Mouse (Mus musculus) limb, embryonic 11.5 days (tissue): ENCODE measurements around the gene Gstz1. TPM values are rescaled to one million over a fixed set of nuclear protein-coding genes. Genes with fewer than 3 reads are reported as not detected.
A peak's percentile ranks its signal among the peaks of the same experiment; 100 is the strongest.

Source experiments
- ATAC-seq: fragments of 200-750 bp; cut with Nextera tagmentation; 2 replicates; pipeline ENCODE4 v1.8.0; 2017; ENCODE audit warnings: low read depth; ENCODE audit not compliant: insufficient number of reproducible peaks, low FRiP score, low TSS enrichment
- DNase-seq: peaks from one replicate; pipeline ENCODE4 v3.0.0-alpha.2; 2015; ENCODE audit warnings: low spot score
- H3K27ac ChIP-seq: fragments of 300-500 bp; sonication (generic); replicated peaks from 2 replicates; pipeline ENCODE4 v1.5.1; 2014; ENCODE audit warnings: low read depth, mild to moderate bottlenecking, low read length
- H3K27me3 ChIP-seq: fragments of 300-500 bp; sonication (generic); 2 replicates; pipeline ENCODE4 v1.6.1; 2014; ENCODE audit warnings: mild to moderate bottlenecking, low read length, mixed read lengths; ENCODE audit not compliant: control insufficient read depth, insufficient read depth
- H3K36me3 ChIP-seq: fragments of 300-500 bp; sonication (generic); 2 replicates; pipeline ENCODE4 v1.6.1; 2014; ENCODE audit warnings: mild to moderate bottlenecking, low read length, moderate library complexity, mixed read lengths; ENCODE audit not compliant: control insufficient read depth, insufficient read depth
- H3K4me1 ChIP-seq: fragments of 300-500 bp; sonication (generic); 2 replicates; pipeline ENCODE4 v1.6.1; 2014; ENCODE audit warnings: low read length, mixed read lengths; ENCODE audit not compliant: control insufficient read depth, insufficient read depth
- H3K4me2 ChIP-seq: fragments of 300-500 bp; sonication (generic); 2 replicates; pipeline ENCODE4 v1.6.1; 2014; ENCODE audit warnings: low read depth, mild to moderate bottlenecking, moderate library complexity; ENCODE audit not compliant: severe bottlenecking
- H3K4me3 ChIP-seq: fragments of 300-500 bp; sonication (generic); 2 replicates; pipeline ENCODE4 v1.5.1; 2014; ENCODE audit warnings: low read depth, low read length
- H3K9ac ChIP-seq: fragments of 300-500 bp; sonication (generic); 2 replicates; pipeline ENCODE4 v1.6.1; 2014; ENCODE audit warnings: mild to moderate bottlenecking, low read length
- H3K9me3 ChIP-seq: fragments of 300-500 bp; sonication (generic); 2 replicates; pipeline ENCODE4 v1.6.1; 2016; ENCODE audit warnings: low read length; ENCODE audit not compliant: control insufficient read depth
- WGBS: fragments of 180-500 bp; shearing (Covaris S2); extraction: QIAGEN DNeasy Blood & Tissue Kit; methylation state at CpG from one replicate; pipeline ENCODE4 v1.1.7; 2014; 5-methylcytosine and 5-hydroxymethylcytosine counted together
- polyA plus RNA-seq: library from polyadenylated mRNA; unstranded; fragments of >200 nt; fragmentation: Nextera tagmentation; extraction: Ambion mirVana; gene quantifications from 2 replicates; pipeline ENCODE4 v1.2.1, GENCODE M21; 2014

Gene Gstz1
- 36.6 and 38.0 TPM in 2 replicates for polyA plus RNA-seq

GRCm38 (mm10) chr12:87146966-87147365 lies at the start of gene Gstz1:
Gene Gstz1 (plus strand): TSS chr12:87147165.
- Histone ChIP-seq H3K27ac (peak within 1 kb of the TSS; percentile 93), H3K36me3 (peaks cover 4% of the 10 kb centered on the region; the same call in 1 of the 2 replicates), H3K9me3 (no peaks in the 10 kb centered on the region; the same call in 1 of the 2 replicates), H3K4me1 (peaks cover 10% of the 10 kb centered on the region; the same call in 1 of the 2 replicates), H3K27me3 (no peaks in the 10 kb centered on the region), H3K9ac (peak within 1 kb of the TSS; percentile 75), H3K4me2 (peak within 1 kb of the TSS; percentile 51), H3K4me3 (peak within 1 kb of the TSS; percentile 89)
- ATAC-seq (peak; percentile 86), DNase-seq (peak; percentile 92)
- under 1% methylated on average over 27 of the region's 27 CpGs for WGBS

DNA sequence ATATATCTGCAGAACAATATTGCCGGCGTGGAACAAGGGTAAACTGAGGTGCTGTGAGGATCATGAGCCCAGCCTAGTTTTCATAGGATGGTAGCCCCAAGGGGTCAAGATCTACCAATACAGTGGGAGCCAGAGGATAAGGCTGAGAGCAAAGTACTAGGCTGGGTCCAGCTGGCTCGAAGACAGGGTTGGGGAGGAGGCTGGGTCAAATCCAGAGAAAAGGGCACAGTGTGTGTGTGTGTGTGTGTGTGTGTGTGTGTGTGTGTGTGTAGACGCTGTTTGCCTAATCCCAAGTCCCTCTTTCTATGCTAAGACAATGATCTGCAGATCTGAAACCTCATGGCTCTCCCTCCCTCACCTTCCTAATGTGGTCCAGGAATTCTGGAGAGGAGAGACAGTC lies 46.6 kb upstream of the Gstz1 start:
- no peak for DNase-seq

GRCm38 (mm10) chr12:87102165-87102631 lies 44.8 kb upstream of the Gstz1 start, which contains the start of gene Ngb:
Gene Ngb (minus strand): TSS chr12:87102539.
- H3K4me3 ChIP-seq: peak within 1 kb of the TSS; percentile 15
- no peaks in the 10 kb centered on the region for H3K36me3 ChIP-seq
- no peak within 1 kb of the TSS for H3K9ac ChIP-seq
- ATAC-seq (no peak), DNase-seq (peak; percentile 23)
- H3K4me1 ChIP-seq: peaks cover 11% of the 10 kb centered on the region; the same call in 1 of the 2 replicates
- peaks cover 21% of the 10 kb centered on the region for H3K27me3 ChIP-seq
- 4% methylated on average over 32 of the region's 32 CpGs for whole genome bisulfite sequencing
- H3K27ac ChIP-seq: no peak within 1 kb of the TSS
- no peaks in the 10 kb centered on the region for H3K9me3 ChIP-seq
- H3K4me2 ChIP-seq: peak within 1 kb of the TSS; percentile 43

More for the DNA sequence above, 46.6 kb upstream of the Gstz1 start:
- Histone ChIP-seq H3K36me3 (no peaks in the 10 kb centered on the region), H3K9me3 (no peaks in the 10 kb centered on the region), H3K27me3 (peaks cover 21% of the 10 kb centered on the region), H3K4me1 (peaks cover 10% of the 10 kb centered on the region; the same call in 1 of the 2 replicates), H3K4me3 (no peak overlapping the region), H3K27ac (no peak overlapping the region), H3K4me2 (no peak overlapping the region), H3K9ac (no peak overlapping the region)
- ATAC-seq: no peak
- 83% methylated on average over 4 of the region's 4 CpGs for WGBS

GRCm38 (mm10) chr12:87103471-87103870 lies 43.5 kb upstream of the Gstz1 start:
- H3K9me3 ChIP-seq: no peaks in the 10 kb centered on the region
- H3K4me1 ChIP-seq: peaks cover 14% of the 10 kb centered on the region; the same call in 1 of the 2 replicates
- peaks cover 21% of the 10 kb centered on the region for H3K27me3 ChIP-seq
- DNase-seq: no peak
- no peak overlapping the region for H3K9ac ChIP-seq
- H3K4me2 ChIP-seq: no peak overlapping the region
- no peak overlapping the region for H3K27ac ChIP-seq
- ATAC-seq: no peak
- no peak overlapping the region for H3K4me3 ChIP-seq
- H3K36me3 ChIP-seq: no peaks in the 10 kb centered on the region
- 90% methylated on average over 4 of the region's 4 CpGs for WGBS

DNA sequence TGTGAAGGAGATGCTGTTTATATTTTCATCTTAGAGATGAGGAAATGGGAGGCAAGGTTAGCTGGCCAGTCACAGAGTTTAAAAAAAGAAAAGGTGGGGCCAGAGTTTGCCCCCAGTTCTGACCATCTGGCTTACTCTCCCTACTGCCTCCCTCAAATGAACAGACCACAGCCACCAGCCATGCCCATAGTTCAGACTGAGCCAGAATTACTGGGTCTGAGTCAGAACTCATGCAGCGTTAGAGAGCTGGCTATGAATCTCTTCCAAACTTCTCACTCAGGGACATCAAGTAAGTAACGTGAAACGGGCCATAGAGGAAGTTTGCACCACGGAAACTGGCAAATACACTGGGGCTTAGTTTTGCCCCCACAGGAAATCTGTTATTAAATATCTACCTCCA lies 42.2 kb upstream of the Gstz1 start:
- Histone ChIP-seq H3K36me3 (no peaks in the 10 kb centered on the region; the same call in 1 of the 2 replicates), H3K27ac (no peak overlapping the region), H3K4me1 (peaks cover 14% of the 10 kb centered on the region; the same call in 1 of the 2 replicates), H3K9me3 (no peaks in the 10 kb centered on the region), H3K4me2 (no peak overlapping the region), H3K4me3 (no peak overlapping the region), H3K9ac (no peak overlapping the region), H3K27me3 (peaks cover 21% of the 10 kb centered on the region)
- WGBS: 86% methylated on average over 4 of the region's 4 CpGs
- no peak for DNase-seq
- ATAC-seq: no peak

GRCm38 (mm10) chr12:87107357-87107977 lies 39.5 kb upstream of the Gstz1 start:
- H3K4me1 ChIP-seq: peaks cover 4% of the 10 kb centered on the region; the same call in 1 of the 2 replicates
- H3K4me2 ChIP-seq: no peak overlapping the region
- DNase-seq (peak; percentile 28), ATAC-seq (peak; percentile 39; the same call in 1 of the 2 replicates)
- H3K9me3 ChIP-seq: no peaks in the 10 kb centered on the region
- no peak overlapping the region for H3K27ac ChIP-seq
- H3K9ac ChIP-seq: no peak overlapping the region
- WGBS: 26% methylated on average over 3 of the region's 3 CpGs
- H3K4me3 ChIP-seq: no peak overlapping the region
- no peaks in the 10 kb centered on the region; the same call in 1 of the 2 replicates for H3K36me3 ChIP-seq
- peaks cover 4% of the 10 kb centered on the region for H3K27me3 ChIP-seq

DNA sequence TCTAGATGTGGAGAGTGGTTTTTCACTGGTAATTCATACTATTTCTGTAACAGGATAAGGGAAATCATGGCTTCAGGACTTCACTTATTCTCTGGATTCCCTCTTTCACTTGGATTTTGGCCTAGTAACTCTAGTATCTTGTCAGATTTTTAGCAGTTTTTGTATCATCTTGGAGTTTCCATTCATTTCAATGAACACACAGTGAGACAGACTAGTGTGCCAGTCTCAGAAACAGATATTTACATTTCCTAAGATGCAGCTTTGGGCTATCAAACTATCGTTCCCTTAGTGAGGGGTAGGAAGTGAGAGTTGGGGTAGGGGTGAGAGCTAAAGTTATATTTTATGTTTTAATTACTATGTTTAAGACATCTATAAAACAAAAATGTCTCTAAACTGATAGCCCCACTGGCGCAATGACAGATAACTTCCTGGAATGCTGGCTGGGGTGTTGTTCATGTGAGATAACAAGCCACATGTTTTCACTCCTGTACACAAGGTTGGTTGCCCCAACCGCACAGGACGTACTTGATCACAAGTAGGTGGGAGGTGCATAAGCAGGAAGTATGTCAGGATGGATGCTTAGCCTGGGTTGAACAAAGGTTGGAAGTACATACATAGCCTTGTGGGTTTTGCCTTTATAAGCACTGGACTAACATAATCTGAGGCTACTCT lies 24.9 kb upstream of the Gstz1 start:
- DNase-seq (no peak), ATAC-seq (no peak)
- H3K27ac ChIP-seq: no peak overlapping the region
- H3K9ac ChIP-seq: no peak overlapping the region
- no peaks in the 10 kb centered on the region for H3K9me3 ChIP-seq
- H3K36me3 ChIP-seq: peaks cover 3% of the 10 kb centered on the region
- no peak overlapping the region for H3K4me2 ChIP-seq
- no peaks in the 10 kb centered on the region for H3K27me3 ChIP-seq
- 91% methylated on average over 4 of the region's 4 CpGs for WGBS
- no peak overlapping the region for H3K4me3 ChIP-seq
- H3K4me1 ChIP-seq: no peaks in the 10 kb centered on the region

- H3K36me3 ChIP-seq: no peaks in the 10 kb centered on the region; the same call in 1 of the 2 replicates
- WGBS: 68% methylated on average over 4 of the region's 4 CpGs
- H3K4me1 ChIP-seq: no peaks in the 10 kb centered on the region
- no peak overlapping the region for H3K27ac ChIP-seq
- ATAC-seq (no peak), DNase-seq (no peak)
- no peak overlapping the region for H3K4me2 ChIP-seq
- no peaks in the 10 kb centered on the region for H3K9me3 ChIP-seq
- H3K4me3 ChIP-seq: no peak overlapping the region
- H3K27me3 ChIP-seq: no peaks in the 10 kb centered on the region
- H3K9ac ChIP-seq: no peak overlapping the region
Measured at GRCm38 (mm10) chr12:87127256-87127655, 19.7 kb upstream of the Gstz1 start.
